Mouse (Mus musculus) kidney, postnatal 4 days (tissue): Measurements from ENCODE around the gene Ccdc92.

Source experiments
- DNase-seq, 2 experiments: peaks; one replicate each; pipeline ENCODE4 v3.0.0; 2021; ENCODE audit warnings: mixed read lengths in 2 of 2

The Ccdc92 gene

GRCm38 (mm10) chr5:124854202-124854601 lies 8.0 kb downstream of the Ccdc92 start:
- DNase-seq: no peak

GRCm38 (mm10) chr5:124853079-124853478 lies 9.1 kb downstream of the Ccdc92 start:
- no peak for DNase-seq

GRCm38 (mm10) chr5:124852294-124852693 lies 9.9 kb downstream of the Ccdc92 start:
- peak in 1 of 2 experiments; percentile 44 for DNase-seq

- DNase-seq: no peak
Observed at GRCm38 (mm10) chr5:124851572-124851971, 10.7 kb downstream of the Ccdc92 start.

- DNase-seq: no peak
Observed at GRCm38 (mm10) chr5:124848994-124849393, 13.2 kb downstream of the Ccdc92 start.

- DNase-seq: no peak
Observed at GRCm38 (mm10) chr5:124847014-124847413, 15.2 kb downstream of the Ccdc92 start.

GRCm38 (mm10) chr5:124844929-124845328 lies 17.3 kb downstream of the Ccdc92 start:
- no peak for DNase-seq

GRCm38 (mm10) chr5:124843386-124843785 lies 18.8 kb downstream of the Ccdc92 start:
- no peak for DNase-seq

- no peak for DNase-seq
Observed at GRCm38 (mm10) chr5:124840669-124841068, 21.6 kb downstream of the Ccdc92 start.

- no peak for DNase-seq
Observed at GRCm38 (mm10) chr5:124840202-124840601, 22.0 kb downstream of the Ccdc92 start.

- DNase-seq: no peak
Observed at GRCm38 (mm10) chr5:124836621-124837020, 25.6 kb downstream of the Ccdc92 start.

GRCm38 (mm10) chr5:124836075-124836474 lies 26.1 kb downstream of the Ccdc92 start:
- no peak for DNase-seq

GRCm38 (mm10) chr5:124835218-124835617 lies 27.0 kb downstream of the Ccdc92 start:
- DNase-seq: no peak

- no peak for DNase-seq
Observed at GRCm38 (mm10) chr5:124830331-124830730, 31.9 kb downstream of the Ccdc92 start.

- DNase-seq: no peak
Observed at GRCm38 (mm10) chr5:124822128-124822894, 39.9 kb downstream of the Ccdc92 start.

- no peak for DNase-seq
Observed at GRCm38 (mm10) chr5:124817050-124817449, 45.2 kb downstream of the Ccdc92 start.

- DNase-seq: peak in 1 of 2 experiments; percentile 17
Observed at GRCm38 (mm10) chr5:124814797-124815196, 47.4 kb downstream of the Ccdc92 start.

GRCm38 (mm10) chr5:124812466-124812865 lies 49.8 kb downstream of the Ccdc92 start:
- DNase-seq: no peak

GRCm38 (mm10) chr5:124809708-124810366 lies 52.4 kb downstream of the Ccdc92 start:
- no peak for DNase-seq

- DNase-seq: no peak
Observed at GRCm38 (mm10) chr5:124792112-124792511, 70.1 kb downstream of the Ccdc92 start.

- DNase-seq: no peak
Observed at GRCm38 (mm10) chr5:124785650-124786049, 76.6 kb downstream of the Ccdc92 start.
